Mouse (Mus musculus) embryonic stem cell, embryonic (primary cell): ENCODE measurements around the gene Trak2.

ENCODE experiments used
- CTCF ChIA-PET, 4 experiments: fragments of 300-600 bp in 2 of 4; fragments of 350-600 bp in 2 of 4; sonication (Branson Sonifier 250); formaldehyde crosslinking; loops; one replicate each; lab custom pipeline; 2022; ENCODE audit warnings: inconsistent platforms in 2 of 4; lab: Charles Lee
- POLR2A ChIA-PET, 4 experiments: fragments of 300-600 bp in 2 of 4; fragments of 350-600 bp in 2 of 4; sonication (Branson Sonifier 250); formaldehyde crosslinking; loops; one replicate each; lab custom pipeline; 2022; ENCODE audit warnings: antibody characterized with exemption in 4 of 4, inconsistent platforms in 1 of 4; lab: Charles Lee

Gene Trak2

GRCm38 (mm10) chr1:58973366-58974221, at the start of gene Trak2, which contains the start of gene Stradb:
Gene Trak2, minus strand, starts transcription at chr1:58973430.
Gene Stradb, plus strand, starts transcription at chr1:58973522.
- CTCF ChIA-PET: interaction anchor here in 2 of 4 experiments (0.5 to 0.9 kb wide), 3 partner anchors 265 to 637 kb away, joined by 3 to 10 read pairs (median 3); no protein-coding TSS in a partner anchor
- POLR2A ChIA-PET: interaction anchor here (0.6 to 7.3 kb wide), 52 partner anchors 8 to 1594 kb away, joined by 3 to 159 read pairs (median 4); partner anchors contain the start of genes Als2 (in 3 of the 4), Nop58 (in 2 of the 4), Casp8 (in 1 of the 4) and Cdk15 (in 1 of the 4)

DNA sequence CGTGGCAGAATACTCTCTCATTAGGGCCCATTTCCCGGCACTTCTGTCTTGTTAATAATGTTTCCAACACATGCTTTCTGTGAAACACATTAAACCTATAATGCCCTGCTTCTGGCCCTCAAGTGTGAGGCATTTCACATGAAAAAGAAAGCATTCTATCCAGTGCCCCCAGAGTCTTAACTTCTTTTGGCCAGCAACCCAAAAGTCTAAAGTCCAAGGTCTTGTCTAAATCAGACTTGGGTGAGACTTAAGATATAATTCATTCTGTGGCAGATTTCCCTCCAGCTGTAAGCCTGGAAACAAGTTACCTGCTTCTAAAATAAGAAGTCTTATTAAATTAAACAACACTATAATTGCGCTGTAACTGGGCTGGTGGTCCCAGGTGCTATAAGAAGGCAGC, 48.3 kb upstream of the Trak2 start:
- CTCF ChIA-PET: no interaction called here
- POLR2A ChIA-PET: no interaction called here

GRCm38 (mm10) chr1:59009250-59009649, 36.0 kb upstream of the Trak2 start:
- CTCF ChIA-PET: interaction anchor here in 2 of 4 experiments (0.7 to 1.3 kb wide), 2 partner anchors 134 to 1184 kb away, joined by 3 to 4 read pairs; no protein-coding TSS in a partner anchor
- POLR2A ChIA-PET: interaction anchor here in 2 of 4 experiments (0.6 to 1.2 kb wide), 2 partner anchors 229 to 509 kb away, joined by 3 read pairs; no protein-coding TSS in a partner anchor

DNA sequence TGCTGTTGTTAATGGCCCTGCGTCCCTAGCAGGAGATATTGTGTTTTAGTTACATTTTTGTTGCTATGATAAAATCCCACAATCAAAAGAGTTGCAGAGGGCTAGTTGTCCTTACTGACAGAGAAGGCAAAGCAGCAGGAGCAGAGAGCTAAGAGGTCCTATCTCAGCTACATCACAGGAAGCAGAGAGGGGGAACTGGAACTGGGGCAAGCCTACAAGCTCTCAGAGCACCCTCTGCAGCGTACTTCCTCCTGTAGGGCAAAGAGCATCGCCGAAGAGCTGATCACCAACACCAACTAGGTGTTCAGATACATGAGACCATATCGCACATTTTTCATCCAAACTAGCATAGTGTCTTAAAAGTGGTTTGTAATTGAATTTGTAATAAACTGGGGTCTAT, 22.1 kb upstream of the Trak2 start:
- CTCF ChIA-PET: no interaction called here
- POLR2A ChIA-PET: interaction anchor here in 2 of 4 experiments (0.6 to 2.6 kb wide), 2 partner anchors 22 to 395 kb away, joined by 3 to 6 read pairs; partner anchors contain the start of genes Stradb (in 1 of the 2) and Trak2 (in 1 of the 2)

DNA sequence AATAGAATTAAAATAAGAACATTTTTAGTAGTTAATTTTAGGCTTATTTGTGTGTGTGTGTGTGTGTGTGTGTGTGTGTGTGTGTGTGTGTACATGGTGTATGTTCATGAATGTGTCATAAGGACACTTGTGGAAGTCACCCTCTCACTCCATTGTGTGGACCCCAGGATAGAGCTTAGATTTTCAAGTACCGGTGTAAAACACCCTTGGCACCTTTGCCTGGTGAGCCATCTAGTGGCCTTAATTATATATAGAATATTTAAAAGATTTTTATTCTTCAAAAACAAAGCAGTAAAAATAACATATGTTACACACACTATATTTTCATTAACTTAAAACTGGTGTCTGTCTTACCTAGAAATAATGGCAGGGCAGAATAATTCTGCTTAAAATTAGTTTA, 20.5 kb upstream of the Trak2 start:
- ChIA-PET CTCF (interaction anchor here in 3 of 4 experiments (0.5 to 1.1 kb wide), 4 partner anchors 75 to 591 kb away, joined by 3 to 15 read pairs (median 4); no protein-coding TSS in a partner anchor), POLR2A (interaction anchor here in 3 of 4 experiments (0.6 to 1.8 kb wide), 3 partner anchors 9 to 21 kb away, joined by 3 to 9 read pairs (median 4); partner anchors contain the start of genes Stradb (in 2 of the 3) and Trak2 (in 2 of the 3))

- CTCF ChIA-PET: interaction anchor here in 3 of 4 experiments (0.6 to 1.1 kb wide), 5 partner anchors 74 to 1952 kb away, joined by 3 to 7 read pairs (median 3); no protein-coding TSS in a partner anchor
- POLR2A ChIA-PET: interaction anchor here in 1 of 4 experiments (1.8 kb wide), 1 partner anchor 20 kb away, joined by 4 read pairs; the partner anchor contains the start of genes Stradb and Trak2
Observed at GRCm38 (mm10) chr1:58993144-58993543, 19.9 kb upstream of the Trak2 start.

- ChIA-PET POLR2A (no interaction called here), CTCF (no interaction called here)
Observed at GRCm38 (mm10) chr1:58984586-58984985, 11.4 kb upstream of the Trak2 start.

DNA sequence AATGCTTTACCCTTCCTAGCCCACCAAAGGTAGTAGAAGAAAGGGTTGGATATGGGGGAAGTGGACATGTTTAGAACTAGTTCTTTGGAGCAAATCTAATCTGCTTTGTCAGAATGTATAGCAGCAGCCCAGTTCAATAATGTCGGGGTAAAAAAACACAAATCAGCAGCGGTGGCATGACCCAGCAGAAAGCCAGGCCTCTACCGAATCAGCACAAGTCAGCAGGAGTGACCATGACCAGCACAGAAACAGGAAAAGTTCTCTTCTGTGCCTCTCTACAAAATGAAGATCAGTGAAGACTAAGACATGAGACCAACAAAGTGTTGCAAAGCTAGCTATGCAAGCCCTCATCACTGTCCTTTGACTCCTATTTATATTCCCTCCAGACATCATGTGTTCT, 9.0 kb upstream of the Trak2 start:
- CTCF ChIA-PET: no interaction called here
- POLR2A ChIA-PET: interaction anchor here in 2 of 4 experiments (0.6 to 1.1 kb wide), 2 partner anchors 9 to 388 kb away, joined by 3 read pairs; partner anchors contain the start of genes Stradb (in 1 of the 2) and Trak2 (in 1 of the 2)

- POLR2A ChIA-PET: interaction anchor here (0.6 to 7.3 kb wide), 52 partner anchors 8 to 712 kb away, joined by 3 to 159 read pairs (median 4); partner anchors contain the start of genes Als2 (in 2 of the 4), Nop58 (in 2 of the 4), Casp8 (in 1 of the 4) and Cdk15 (in 1 of the 4)
Observed at GRCm38 (mm10) chr1:58972851-58973365, 322 bp downstream of the Trak2 start.

GRCm38 (mm10) chr1:58971097-58971496, 2.1 kb downstream of the Trak2 start:
- ChIA-PET POLR2A (interaction anchor here in 2 of 4 experiments (4.3 to 7.3 kb wide), 3 partner anchors 11 to 266 kb away, joined by 51 to 159 read pairs (median 126); partner anchors contain the start of gene Als2 (in 1 of the 2)), CTCF (no interaction called here)

More at GRCm38 (mm10) chr1:58972851-58973365, 322 bp downstream of the Trak2 start:
- CTCF ChIA-PET: interaction anchor here in 2 of 4 experiments (0.7 to 0.9 kb wide), 3 partner anchors 205 to 638 kb away, joined by 3 read pairs; no protein-coding TSS in a partner anchor

DNA sequence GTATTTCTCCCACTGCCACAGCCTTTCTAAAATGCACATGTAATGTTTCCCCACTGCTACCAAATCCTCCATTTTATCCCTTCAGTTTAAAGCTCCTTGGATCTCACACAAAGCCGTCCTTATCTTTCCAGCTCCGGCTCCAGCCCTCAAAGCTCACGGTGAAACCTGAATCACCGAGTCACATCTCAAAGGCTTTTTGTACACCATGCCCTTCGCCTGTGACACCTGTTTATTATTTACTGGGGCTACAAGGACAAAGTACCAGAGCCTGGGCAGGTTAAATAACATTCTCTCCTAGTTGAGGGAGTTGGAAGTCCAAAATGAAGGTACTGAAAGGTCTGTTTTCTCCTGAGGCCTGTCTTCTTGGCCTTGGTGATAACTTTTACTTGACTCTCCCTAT, 3.2 kb downstream of the Trak2 start:
- CTCF ChIA-PET: no interaction called here
- POLR2A ChIA-PET: interaction anchor here in 2 of 4 experiments (0.9 to 7.3 kb wide), 3 partner anchors 11 to 18 kb away, joined by 3 to 159 read pairs (median 9); no protein-coding TSS in a partner anchor

DNA sequence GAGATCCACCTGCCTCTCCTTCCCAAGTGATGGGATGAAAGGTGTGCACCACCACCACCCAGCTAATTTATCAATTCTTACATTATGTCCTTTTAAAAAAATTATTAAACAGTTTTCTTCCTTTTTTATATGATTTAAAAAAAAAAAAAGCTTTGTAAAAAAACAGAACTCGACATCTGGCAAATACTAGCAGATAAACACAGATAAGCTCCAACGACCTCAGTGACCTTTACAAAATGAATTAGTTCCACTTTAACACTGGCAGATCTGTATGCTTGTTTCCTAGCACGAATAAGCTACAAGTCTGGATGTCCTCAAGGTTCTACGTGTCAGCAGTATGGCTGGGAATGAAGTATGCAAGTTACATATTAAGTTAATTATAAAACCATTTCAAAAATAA, 5.7 kb downstream of the Trak2 start:
- CTCF ChIA-PET: interaction anchor here in 1 of 4 experiments (0.6 kb wide), 1 partner anchor 31 kb away, joined by 4 read pairs; no protein-coding TSS in a partner anchor

DNA sequence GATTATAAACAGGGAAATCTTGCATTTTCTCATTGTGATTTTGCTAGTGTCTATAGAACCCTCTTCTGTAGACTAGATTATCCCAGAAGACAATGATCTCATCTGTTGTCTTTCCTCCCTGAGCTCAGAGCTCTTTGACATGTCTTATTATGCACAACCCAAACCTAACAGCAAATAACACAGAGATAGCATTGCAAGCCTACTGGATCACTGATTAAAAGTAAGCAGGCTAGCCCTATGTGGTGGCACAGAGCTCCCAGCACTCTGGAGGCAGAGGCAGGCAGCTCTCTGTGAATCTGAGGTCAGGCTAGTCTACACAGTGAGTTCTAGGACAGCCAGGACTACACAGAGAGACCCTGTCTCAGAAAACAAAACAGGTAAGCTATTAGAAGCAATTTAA, 10.4 kb downstream of the Trak2 start:
- ChIA-PET CTCF (no interaction called here), POLR2A (interaction anchor here in 2 of 4 experiments (1.3 to 17.0 kb wide), 4 partner anchors 9 to 11 kb away, joined by 3 to 159 read pairs (median 64); partner anchors contain the start of genes Stradb (in 2 of the 2) and Trak2 (in 2 of the 2))

More for the DNA sequence above, 5.7 kb downstream of the Trak2 start:
- POLR2A ChIA-PET: interaction anchor here in 2 of 4 experiments (1.0 to 2.0 kb wide), 4 partner anchors 8 to 717 kb away, joined by 3 to 11 read pairs (median 6); no protein-coding TSS in a partner anchor

- ChIA-PET POLR2A (interaction anchor here in 3 of 4 experiments (0.9 to 17.0 kb wide), 4 partner anchors 9 to 11 kb away, joined by 3 to 159 read pairs (median 64); partner anchors contain the start of genes Stradb (in 3 of the 3) and Trak2 (in 3 of the 3)), CTCF (no interaction called here)
Observed at GRCm38 (mm10) chr1:58962418-58962817, 10.8 kb downstream of the Trak2 start.

- POLR2A ChIA-PET: interaction anchor here in 3 of 4 experiments (0.7 to 17.0 kb wide), 9 partner anchors 9 to 391 kb away, joined by 3 to 159 read pairs (median 4); partner anchors contain the start of genes Stradb (in 3 of the 3) and Trak2 (in 3 of the 3)
Observed at GRCm38 (mm10) chr1:58961152-58961893, 11.9 kb downstream of the Trak2 start.

GRCm38 (mm10) chr1:58959682-58960081, 13.5 kb downstream of the Trak2 start:
- ChIA-PET CTCF (interaction anchor here in 1 of 4 experiments (0.5 kb wide), 1 partner anchor 180 kb away, joined by 3 read pairs; no protein-coding TSS in a partner anchor), POLR2A (interaction anchor here (0.7 to 17.0 kb wide), 10 partner anchors 8 to 569 kb away, joined by 3 to 159 read pairs (median 8); partner anchors contain the start of genes Stradb (in 4 of the 4) and Trak2 (in 4 of the 4))

More at GRCm38 (mm10) chr1:58961152-58961893, 11.9 kb downstream of the Trak2 start:
- CTCF ChIA-PET: interaction anchor here in 2 of 4 experiments (0.7 to 0.8 kb wide), 2 partner anchors 12 to 150 kb away, joined by 3 read pairs; no protein-coding TSS in a partner anchor
